Mouse (Mus musculus) NIH3T3 (cell line): Measurements from ENCODE around the gene Brpf3.
"Not testable (repeated sequence)": the region's sequence is repeated elsewhere in the genome, so short reads cannot be mapped to it uniquely, and the experiment has no call there.

Experiments
- DNase-seq: peaks from one replicate; pipeline ENCODE4 v3.0.0-alpha.2; 2012; ENCODE audit warnings: low read depth

The Brpf3 gene

DNA sequence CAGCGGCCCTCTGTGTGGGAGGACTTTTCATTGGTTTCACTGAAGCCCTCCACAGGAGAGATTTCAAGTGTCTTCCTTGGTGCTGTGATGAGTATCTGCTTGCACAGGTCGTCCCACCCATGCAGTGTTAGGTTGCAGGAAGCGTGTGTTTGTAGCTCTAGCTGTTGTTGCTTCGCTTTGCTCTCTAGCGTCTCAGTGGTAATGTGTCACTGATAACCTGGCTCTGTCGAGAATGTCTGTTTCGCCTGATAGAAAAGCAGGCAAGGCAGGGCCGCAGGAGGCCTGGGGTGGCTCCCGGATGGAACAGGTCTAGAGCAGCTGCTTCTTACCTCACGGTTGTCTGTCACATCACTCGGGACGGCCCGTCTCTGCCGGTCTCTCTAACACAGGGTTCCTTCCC is 28.2 kb downstream of the Brpf3 start:
- DNase-seq: no peak

DNA sequence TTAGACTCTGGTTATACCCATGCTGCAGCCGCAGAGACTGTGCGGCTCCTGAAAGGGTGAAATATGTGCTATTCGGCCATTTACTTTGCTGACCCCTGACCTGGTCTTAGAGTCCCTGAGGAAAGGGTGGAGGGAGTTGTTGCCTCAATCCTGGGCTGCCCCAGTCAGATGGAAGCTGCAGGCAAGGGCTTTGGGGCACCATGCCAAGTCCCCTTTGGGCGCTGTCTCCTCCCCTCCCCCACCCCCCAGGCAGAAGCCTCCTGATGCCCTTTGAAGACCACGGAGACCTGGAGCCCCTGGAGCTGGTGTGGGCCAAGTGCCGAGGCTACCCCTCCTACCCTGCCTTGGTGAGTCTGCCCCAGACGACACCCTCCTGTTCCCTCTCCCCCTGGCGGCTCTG is 30.2 kb downstream of the Brpf3 start:
- no peak for DNase-seq

DNA sequence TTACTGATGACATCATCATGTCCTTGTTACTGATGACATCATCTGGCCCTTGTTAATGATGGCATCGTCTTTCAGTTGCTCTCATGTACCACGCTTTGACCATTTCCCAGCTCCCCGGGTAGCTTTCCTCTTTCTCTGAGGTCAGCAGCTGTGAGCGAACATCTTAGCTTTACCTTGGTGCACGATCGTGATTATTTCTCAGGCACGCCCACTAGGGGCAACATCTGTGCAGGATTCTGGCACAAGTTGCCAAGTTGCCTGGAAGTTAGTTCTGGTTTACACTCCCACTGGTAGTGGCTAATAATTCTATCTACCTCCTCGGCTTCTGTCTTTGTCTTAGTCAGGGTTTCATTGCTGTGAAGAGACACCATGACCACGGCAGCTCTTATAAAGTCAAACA is 31.1 kb downstream of the Brpf3 start:
- DNase-seq: peak; percentile 29

DNA sequence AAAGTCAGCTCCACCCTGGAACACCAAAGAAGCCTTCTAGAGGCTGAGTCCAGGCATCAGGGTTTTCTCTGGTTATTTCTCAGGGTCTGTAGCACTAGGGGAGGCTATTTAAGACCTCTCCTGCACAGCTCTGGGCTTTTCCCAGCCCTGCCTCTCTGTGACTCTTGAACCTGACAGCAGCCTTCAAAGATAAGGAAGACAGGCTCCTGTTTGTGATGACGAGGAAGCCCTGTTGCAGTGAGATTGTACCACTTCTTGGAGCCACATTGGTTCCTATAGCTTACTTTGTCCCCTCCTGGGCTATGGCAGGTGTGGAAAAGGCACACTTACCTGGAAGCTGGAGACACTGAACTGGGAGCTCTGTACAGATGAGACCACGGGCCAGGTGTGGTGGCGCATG is 32.0 kb downstream of the Brpf3 start:
- no peak for DNase-seq

DNA sequence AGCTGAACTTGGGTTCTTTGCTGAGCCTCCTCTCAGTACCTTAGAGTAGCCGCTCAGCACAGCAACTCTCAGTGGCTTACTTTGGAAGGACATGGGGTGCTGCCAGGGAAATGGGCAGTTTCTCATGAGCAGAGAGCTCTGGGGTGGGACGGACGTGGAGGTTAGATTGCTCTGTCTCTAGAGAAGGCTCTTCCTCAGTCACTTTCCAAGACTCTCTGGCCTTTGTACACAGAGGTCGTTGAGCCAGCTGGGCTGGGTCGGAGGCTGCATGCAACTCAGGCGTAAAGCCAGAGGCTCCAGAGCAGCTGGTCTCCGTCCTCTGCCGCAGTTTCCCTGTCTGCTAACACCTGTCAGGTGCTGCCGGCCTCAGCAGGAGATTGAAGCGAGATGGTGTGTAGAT is 33.8 kb downstream of the Brpf3 start:
- DNase-seq: no peak

DNA sequence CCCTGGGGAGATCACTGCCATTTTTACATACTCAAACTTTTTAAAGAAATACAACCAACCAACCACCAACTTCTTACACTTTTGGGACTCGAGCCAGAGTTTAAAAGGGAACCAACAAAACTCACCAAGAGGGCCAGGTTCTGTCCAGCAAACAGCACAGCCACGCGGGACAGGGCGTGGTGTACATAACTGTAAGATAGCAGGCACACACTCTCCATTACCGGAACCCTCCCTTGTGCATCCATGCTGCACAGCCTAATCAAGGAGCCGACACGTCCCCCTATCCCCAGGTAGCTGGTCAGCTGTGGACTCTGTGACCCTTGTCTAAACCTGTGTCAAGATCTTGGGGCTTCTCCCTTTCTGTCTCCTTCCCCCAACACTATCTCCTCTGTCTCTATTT is 37.0 kb downstream of the Brpf3 start:
- no peak for DNase-seq

DNA sequence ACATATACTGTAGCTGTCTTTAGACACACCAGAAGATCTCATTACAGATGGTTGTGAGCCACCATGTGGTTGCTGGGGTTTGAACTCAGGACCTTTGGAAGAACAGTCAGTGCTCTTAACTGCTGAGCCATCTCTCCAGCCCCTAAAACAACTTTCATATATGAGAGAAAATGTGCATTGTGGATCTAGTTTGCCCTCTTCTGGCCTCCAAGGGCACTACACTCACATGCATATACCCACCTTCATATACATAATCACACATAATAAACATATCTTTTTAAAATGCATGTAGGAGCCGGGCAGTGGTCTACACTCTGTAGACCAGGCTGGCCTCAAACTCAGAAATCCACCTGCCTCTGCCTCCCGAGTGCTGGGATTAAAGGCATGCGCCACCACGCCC is 41.1 kb downstream of the Brpf3 start:
- DNase-seq: not testable (repeated sequence)

DNA sequence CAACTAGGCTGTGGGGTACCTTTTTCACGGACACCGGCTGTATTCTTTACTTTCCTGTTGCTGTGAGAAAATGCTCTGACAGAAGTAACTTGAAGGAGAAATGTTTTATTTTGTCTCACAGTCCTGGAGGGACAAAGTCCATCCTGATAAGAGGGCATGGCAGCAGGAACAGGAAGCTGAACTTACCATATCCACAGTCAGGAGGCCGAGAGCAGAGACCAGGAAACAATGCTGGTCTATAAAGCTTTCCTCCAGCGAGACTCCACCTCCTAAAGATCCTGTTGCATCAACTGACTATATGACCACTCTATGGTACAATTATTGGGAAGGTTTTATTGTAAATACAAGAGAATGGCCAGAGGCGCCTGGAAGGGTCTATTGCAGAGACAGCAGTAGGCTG is 42.8 kb downstream of the Brpf3 start:
- no peak for DNase-seq

DNA sequence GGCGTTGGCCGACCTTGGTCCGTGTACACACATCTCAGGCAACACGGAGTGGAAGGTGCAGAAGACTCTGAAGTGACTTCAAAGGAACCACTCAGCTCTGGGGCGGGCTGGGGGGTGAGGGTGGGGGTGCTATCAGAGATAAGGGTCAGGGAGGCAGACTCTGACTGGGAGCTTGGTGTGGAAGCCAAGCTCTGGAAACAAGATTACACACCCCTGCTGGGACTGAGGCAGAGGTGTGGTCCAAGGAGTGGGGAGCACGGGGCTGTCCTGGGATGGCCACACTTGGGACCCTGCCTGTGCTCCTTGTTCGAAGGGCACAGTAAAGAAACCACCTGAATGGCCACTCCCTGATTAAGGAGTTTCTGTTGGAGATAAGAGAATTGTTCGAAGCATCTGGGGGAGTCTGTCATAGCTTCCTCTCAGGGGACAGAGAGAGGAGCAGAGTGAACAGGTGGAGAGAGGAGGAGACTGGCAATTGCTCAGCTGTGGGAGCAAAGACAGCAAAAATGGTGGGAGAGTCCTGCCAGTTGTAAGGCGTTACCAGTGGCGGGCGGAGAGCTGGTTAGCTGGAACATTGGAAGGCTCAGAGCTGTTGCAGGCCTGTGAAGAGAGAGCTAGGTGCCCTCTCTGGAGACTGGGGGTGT is 46.2 kb downstream of the Brpf3 start:
- DNase-seq: no peak

DNA sequence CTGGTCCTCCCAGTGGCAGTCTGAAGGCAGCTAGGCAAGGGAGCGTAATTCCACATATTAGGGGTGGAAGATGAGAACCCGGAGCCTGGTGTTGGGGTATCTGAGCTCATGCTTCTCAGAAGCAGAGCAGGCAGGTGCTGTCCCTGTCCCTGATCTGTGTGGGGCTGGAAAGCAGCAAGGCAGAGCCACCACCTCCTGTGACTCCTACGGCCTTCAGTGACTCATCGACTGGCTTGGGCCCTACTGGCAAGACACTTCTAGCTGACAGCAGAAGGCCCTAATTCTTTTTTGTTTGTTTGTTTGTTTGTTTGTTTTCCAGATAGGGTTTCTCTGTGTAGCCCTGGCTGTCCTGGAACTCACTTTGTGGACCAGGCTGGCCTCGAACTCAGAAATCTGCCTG is 49.6 kb downstream of the Brpf3 start:
- DNase-seq: no peak

DNA sequence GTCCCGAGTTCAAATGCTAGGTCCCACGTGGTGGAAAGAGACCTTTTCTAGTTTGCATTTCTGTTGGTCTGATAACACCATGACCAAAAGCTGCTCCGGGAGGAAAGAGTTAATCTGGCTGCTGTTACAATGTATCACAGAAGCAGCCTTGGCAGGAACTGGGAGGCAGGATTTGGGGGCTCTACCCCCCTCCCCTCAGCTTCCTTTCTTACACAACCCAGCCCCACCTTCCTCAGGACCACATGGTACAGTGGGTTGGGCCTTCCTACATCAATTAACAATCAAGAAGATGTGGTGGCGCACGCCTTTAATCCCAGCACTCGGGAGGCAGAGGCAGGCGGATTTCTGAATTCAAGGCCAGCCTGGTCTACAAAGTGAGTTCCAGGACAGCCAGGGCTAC is 53.5 kb downstream of the Brpf3 start:
- DNase-seq: no peak

DNA sequence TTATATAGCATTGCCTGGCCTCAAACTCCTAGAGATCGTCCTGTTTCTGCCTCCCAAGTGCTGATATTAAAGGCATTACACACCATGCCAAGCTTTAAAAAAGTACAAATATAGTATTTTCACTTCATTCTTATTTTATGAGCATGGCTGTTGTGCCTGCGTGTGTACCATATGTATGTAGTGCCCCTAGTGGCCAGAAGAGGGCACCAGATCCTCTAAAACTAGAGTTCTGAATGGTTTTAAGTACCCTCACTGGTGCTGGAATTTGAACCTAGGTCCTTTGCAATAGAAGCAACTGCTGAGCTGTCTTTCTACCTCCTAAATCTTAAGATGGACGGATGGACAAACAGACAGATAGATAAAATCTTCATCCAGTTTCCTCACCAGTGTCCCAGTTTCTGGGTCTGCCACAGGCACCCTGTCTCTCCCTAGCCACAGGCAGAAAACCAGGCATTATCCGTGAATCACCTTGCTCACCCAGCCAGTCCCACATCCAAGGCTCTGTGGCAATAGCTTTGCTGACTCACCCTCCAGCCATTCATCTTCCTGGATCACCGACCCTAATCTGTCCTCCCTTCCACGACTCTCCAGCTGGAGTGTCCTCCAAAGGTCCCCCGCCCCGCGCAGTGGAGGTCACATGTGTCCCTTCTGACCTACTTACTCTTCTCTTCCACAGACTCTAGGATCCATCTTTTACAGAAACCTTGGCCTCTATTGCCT is 54.4 kb downstream of the Brpf3 start:
- peak; percentile 55 for DNase-seq

DNA sequence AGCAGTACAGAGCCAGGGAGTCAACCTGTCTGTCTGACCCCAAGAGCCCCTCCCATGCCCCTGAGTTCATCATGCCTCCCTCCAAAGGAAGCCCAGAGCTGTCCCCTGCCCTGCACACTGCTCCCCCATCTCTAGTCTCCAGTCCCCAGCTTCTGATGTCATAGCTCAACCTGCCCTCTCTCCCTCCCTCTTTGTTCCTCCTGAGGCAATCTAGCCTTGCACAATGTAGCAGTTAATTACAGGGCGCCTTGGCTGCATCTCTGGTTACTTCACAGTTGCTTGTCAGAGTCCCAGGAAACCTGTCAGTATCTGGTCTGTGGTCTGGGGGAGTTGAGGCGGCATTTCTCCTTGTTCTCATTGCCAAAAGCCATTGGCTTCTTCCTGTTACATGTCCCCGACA is 55.1 kb downstream of the Brpf3 start:
- DNase-seq: peak; percentile 64

DNA sequence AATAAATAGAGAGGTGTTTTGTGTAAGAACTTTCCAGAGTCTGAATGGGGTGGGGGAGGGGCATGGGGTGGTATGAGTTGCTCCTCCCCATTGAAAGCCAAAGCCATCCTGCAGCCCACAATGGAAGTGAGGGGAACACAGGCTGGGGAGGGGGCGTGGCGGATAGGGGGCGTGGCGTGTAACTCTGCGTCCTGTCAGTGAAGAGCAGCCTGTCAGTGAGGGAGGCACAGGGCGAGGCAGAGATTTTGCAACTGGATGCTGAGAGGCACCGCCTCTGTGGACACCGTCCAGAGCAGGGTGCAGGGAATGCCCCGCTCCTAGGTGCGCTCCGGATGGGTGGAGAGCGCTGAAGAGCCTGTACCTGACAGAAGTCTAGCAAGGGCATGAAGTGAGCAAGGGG is 57.3 kb downstream of the Brpf3 start, which contains the start of gene Pnpla1:
Gene Pnpla1, plus strand, starts transcription at position 207 of the 400 bp plus-strand sequence.
- no peak for DNase-seq

DNA sequence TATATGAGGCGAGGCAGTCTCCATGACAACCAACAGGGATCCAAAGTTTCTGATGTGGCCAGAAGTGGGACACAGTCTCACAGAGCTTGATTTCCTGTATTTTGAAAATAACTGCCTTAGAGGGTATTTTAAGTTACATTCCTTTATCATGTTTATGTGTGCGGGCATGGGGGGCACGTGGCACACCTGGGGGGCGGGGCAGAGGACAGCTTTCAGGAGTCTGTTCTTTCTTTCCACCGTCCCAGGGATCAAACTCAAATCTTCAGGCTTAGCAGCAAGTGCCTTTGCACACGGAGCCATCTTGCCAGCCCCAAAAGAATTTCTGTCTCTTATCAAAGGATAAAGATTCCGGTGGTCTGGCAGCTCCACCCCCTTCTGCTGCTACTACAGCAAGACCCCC is 63.0 kb downstream of the Brpf3 start:
- no peak for DNase-seq

DNA sequence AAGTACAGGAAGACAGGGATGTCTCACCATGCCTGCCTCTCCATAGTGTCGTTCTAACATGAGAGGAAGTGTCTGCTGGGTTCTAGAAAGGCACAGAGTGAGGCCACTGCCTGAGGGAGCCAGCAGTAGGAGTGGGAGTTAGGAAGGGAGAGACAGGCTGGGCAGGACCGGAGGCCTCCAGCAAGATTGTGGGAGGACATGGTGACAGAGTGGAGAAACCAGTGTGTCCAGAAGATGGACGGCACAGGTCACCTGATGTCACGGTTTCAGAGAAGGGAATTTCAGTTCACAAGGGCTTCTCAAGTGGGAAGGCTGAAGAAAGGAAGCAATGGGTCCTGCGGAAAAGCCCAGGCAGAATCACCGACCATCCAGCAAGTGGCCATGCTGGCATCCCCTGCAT is 63.6 kb downstream of the Brpf3 start:
- no peak for DNase-seq

DNA sequence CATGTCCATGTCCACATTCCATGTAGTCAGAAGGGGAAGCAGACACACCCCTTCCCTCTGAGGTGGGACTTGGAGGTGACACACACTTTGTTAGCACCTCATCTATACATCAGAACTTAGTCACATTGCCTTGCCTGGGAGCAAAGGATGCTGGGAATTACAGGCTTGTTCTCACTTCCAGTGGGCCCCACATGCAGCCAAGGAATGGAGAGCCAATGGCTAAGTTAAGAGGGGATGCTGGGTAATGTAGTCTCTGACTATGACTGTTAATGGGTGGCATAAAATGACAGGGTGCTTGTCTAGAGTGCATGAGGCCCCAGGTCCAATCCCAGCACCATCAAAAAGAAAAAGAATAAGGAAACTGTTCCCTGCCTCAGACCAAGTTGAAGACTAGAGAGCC is 66.0 kb downstream of the Brpf3 start:
- DNase-seq: no peak

DNA sequence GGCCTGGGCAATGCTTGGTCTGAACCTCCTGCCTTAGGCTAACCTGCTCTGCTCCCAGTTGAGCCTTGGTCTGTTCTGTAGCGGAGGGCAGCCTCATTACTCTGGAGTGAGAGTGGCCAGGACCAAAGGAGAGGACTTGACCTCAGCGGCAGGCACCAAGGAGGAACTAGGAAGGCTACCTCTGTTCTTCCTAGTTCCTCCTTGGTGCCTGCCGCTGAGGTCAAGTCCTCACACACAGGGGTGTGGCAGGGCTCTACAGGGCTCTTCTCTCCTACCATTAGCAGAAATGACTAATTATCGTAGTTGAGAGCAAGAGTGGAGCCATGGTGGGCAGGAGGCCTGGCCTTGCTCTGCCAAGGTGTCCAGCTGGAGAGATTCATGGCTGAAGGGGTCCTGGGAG is 66.5 kb downstream of the Brpf3 start:
- DNase-seq: no peak

DNA sequence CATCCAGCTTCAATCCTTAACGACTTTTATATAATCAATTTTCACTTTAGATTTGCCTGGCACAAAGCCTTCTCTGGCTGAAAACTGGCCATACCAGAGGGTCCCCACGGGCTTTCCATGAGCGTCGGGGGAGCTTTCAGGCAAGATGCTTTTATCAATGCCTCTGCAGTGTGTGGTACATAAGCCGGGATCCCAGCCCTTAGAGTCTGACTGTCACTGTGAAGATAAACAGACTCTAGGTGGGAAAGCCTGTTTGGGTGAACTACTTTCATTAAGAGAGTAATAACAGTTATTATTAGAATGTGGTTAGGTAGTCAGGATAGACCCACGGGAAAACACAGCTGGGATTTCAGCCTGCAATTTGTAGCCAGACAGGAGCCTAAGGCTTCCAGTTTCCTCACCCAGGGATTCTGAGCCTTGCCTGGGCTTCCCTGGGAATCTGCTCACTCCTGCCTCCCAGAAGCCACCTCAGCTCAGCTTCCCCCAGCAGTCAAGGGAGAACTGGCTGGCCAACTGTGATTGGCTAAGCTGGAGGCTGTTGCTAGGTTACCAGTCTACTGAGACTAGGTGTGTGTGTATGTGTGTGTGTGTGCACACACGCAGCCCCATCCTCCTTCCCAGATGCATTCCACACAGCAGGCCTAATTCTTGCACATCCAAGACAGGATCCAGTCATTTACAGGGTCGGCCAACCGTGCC is 68.7 kb downstream of the Brpf3 start:
- DNase-seq: no peak

DNA sequence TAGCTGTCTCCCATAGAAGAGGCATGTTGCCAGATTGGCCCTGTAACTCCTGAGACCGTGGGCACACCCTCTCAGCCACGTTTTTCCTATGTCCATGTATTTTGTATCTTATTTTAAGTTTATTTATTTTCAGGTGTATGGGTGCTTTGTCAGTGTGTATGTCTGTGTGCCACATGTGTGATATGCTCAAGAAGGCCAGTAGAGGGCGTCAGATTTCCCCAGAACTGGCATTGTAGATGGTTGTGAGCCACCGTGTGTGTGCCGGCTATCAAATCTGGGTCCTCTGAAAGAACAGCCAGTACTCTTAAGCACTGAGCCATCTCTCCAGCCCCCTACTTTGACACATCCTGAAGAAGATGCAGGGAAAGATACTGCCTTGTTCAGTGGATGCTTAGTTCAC is 69.5 kb downstream of the Brpf3 start:
- DNase-seq: no peak

DNA sequence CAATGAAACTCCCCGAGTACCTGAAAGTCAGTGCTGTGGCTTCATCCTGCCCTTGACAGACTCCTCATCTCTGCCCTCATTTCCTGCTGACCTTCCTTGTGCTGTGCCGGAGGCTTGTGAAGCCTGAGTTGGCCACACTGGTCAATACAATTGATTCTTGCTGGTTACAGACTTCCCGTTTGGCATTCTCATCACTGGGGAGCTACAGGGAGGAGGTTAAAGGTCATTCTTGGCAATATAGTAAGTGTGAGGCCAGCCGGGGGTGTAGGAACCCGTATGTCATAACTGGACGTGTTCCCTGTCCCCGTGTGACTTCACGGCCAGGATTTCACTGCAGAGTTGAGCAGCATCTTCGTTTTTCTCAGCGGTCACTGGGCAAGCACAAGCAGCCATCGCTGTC is 70.9 kb downstream of the Brpf3 start:
- no peak for DNase-seq

DNA sequence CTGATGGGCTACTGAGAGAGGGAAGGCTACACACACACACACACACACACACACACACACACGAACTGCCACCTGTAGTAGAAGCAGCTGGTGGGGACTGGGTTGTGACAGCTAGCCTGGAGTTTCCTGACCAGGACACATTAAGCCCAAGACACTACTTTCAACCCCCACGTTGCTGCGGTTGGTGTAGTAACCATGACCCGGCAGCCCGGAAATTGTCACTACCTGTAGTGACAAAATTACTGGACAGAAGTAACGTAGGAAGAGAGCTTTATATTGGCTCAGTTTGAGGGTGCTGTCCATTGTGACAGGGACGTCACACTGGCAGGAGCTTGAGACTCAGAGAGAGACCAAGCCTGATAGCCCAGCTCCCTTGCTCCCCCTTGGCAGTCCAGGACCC is 71.4 kb downstream of the Brpf3 start:
- no peak for DNase-seq

DNA sequence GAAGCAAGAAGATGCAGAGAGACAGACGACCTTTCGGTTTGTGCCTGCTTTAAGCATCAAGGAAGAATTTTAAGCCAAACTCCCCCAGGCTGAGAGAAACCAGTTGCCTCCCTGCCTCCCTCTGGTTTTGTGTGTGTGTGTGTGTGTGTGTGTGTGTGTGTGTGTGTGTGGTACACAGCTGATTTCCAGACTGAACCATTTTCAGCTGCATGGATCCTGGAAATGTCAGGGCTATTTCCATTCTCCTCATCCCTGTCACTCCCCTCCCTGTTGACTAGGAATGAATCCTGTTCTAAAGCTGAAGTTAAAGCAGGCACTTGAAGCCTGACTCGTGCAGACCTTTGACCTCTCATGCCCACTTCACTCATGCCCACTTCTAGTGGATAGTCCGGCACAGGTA is 73.3 kb downstream of the Brpf3 start:
- DNase-seq: no peak
